Mouse (Mus musculus): Measurements from ENCODE around the gene Kirrel3. TPM values are rescaled to one million over a fixed set of nuclear protein-coding genes. Genes with fewer than 3 reads are reported as not detected.

Gene Kirrel3
- polyA plus RNA-seq, 1 experiment from 2014 or later = 4.0 TPM

DNA sequence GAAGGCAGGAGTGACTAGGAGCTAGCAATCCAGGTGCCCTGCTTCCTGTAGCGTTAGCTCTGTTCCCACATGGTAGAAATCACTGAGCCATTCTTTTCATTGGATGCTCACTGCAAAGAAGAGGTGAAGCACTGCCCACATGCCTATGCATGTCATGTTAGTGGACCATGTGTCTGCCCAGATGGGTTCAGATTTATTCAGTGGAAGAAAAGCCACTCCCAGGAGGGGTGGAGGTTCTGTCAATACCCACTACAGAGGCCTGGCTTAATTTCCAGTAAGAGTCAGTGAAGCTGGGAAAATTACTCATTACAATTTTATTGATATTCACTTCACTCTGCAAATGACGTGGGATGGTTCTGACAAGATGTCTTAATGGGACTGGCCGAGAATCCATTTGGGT lies 134.2 kb downstream of the Kirrel3 start:
- Histone ChIP-seq H3K4me1 (no peaks in the 10 kb centered on the region), H3K27me3 (ENCODE audit: low read depth, poor library complexity, severe bottlenecking) (no peaks in the 10 kb centered on the region), H3K4me3 (no peak overlapping the region), H3K27ac (replicated peaks) (no peak overlapping the region), H3K36me3 (no peaks in the 10 kb centered on the region), H3K9me3 (replicated peaks) (no peaks in the 10 kb centered on the region)
- 86% methylated on average over 3 of the region's 3 CpGs for WGBS
- DNase-seq (ENCODE audit: low spot score) = no peak

GRCm38 (mm10) chr9:34623526-34623925 lies 137.8 kb downstream of the Kirrel3 start:
- no peaks in the 10 kb centered on the region for H3K4me1 ChIP-seq
- 92% methylated on average over 5 of the region's 5 CpGs for WGBS
- H3K27ac ChIP-seq (replicated peaks) = no peak overlapping the region
- no peaks in the 10 kb centered on the region for H3K36me3 ChIP-seq
- H3K4me3 ChIP-seq = no peak overlapping the region
- no peaks in the 10 kb centered on the region for H3K9me3 ChIP-seq (replicated peaks)
- no peak for DNase-seq (ENCODE audit: low spot score)
- no peaks in the 10 kb centered on the region for H3K27me3 ChIP-seq (ENCODE audit: low read depth, poor library complexity, severe bottlenecking)

GRCm38 (mm10) chr9:34624021-34624420 lies 138.3 kb downstream of the Kirrel3 start:
- no peaks in the 10 kb centered on the region for H3K4me1 ChIP-seq
- 63% methylated on average over 2 of the region's 2 CpGs for WGBS
- no peaks in the 10 kb centered on the region for H3K9me3 ChIP-seq (replicated peaks)
- no peak overlapping the region for H3K4me3 ChIP-seq
- H3K27me3 ChIP-seq (ENCODE audit: low read depth, poor library complexity, severe bottlenecking) = no peaks in the 10 kb centered on the region
- DNase-seq (ENCODE audit: low spot score) = no peak
- no peaks in the 10 kb centered on the region for H3K36me3 ChIP-seq
- no peak overlapping the region for H3K27ac ChIP-seq (replicated peaks)

- H3K9me3 ChIP-seq (replicated peaks) = no peaks in the 10 kb centered on the region
- H3K36me3 ChIP-seq = no peaks in the 10 kb centered on the region
- H3K27ac ChIP-seq (replicated peaks) = no peak overlapping the region
- H3K27me3 ChIP-seq (ENCODE audit: low read depth, poor library complexity, severe bottlenecking) = no peaks in the 10 kb centered on the region
- no peak overlapping the region for H3K4me3 ChIP-seq
- WGBS = 89% methylated on average over 3 of the region's 3 CpGs
- H3K4me1 ChIP-seq = no peaks in the 10 kb centered on the region
- DNase-seq (ENCODE audit: low spot score) = no peak
Measured at GRCm38 (mm10) chr9:34628841-34629240, 143.1 kb downstream of the Kirrel3 start.

DNA sequence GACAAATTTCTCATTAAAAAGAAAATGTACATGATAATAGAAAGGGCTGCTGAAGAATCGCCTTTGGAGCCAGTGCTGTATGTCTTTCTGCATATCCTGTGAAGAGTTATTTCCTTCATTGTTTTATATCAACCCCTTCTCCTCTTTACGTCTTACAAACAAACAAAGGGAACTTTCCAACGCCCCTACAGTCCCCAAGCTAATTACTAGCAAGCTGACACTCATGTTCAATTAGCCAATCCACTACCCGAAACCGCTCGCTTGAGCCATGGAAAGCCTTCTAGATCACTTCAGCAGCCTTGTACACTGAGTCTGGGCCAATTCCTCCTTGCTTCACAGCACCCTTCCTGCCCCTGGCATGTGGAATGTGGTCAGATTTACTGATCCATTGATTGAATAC lies 150.0 kb downstream of the Kirrel3 start:
- 88% methylated on average over 6 of the region's 6 CpGs for WGBS
- Histone ChIP-seq H3K27me3 (ENCODE audit: low read depth, poor library complexity, severe bottlenecking) (no peaks in the 10 kb centered on the region), H3K4me1 (no peaks in the 10 kb centered on the region), H3K36me3 (no peaks in the 10 kb centered on the region), H3K27ac (replicated peaks) (no peak overlapping the region), H3K4me3 (no peak overlapping the region), H3K9me3 (replicated peaks) (no peaks in the 10 kb centered on the region; the same call in 1 of the 2 replicates)
- DNase-seq (ENCODE audit: low spot score) = no peak

DNA sequence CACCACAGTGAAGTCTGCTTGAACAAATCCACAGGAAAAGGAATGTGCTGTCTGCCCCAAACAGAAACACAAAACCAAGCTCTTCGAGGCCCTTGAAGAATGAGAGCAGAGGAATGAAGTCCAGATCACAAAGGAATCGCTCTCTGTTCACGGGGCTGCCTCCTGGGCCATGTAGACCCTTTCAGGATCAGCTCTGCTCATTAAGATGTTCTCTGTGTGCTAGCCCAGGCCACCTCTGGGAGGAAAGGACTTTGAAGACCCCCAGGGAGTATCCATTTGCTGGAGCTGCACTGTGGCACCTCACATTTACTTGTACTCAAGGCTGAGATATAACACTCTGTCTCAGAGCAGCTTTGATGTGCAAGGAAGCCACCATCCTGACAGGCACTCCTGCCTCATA lies 158.2 kb downstream of the Kirrel3 start:
- DNase-seq (ENCODE audit: low spot score) = no peak
- 23% methylated on average over 3 of the region's 3 CpGs for WGBS
- Histone ChIP-seq H3K36me3 (no peaks in the 10 kb centered on the region), H3K27me3 (ENCODE audit: low read depth, poor library complexity, severe bottlenecking) (no peaks in the 10 kb centered on the region), H3K27ac (replicated peaks) (peak overlapping the region; percentile 19; the same call in 1 of the 2 replicates), H3K4me3 (no peak overlapping the region), H3K4me1 (peaks cover 17% of the 10 kb centered on the region), H3K9me3 (replicated peaks) (no peaks in the 10 kb centered on the region; the same call in 1 of the 2 replicates)

GRCm38 (mm10) chr9:34644392-34644791 lies 158.7 kb downstream of the Kirrel3 start:
- DNase-seq (ENCODE audit: low spot score) = no peak
- Histone ChIP-seq H3K27me3 (ENCODE audit: low read depth, poor library complexity, severe bottlenecking) (no peaks in the 10 kb centered on the region), H3K9me3 (replicated peaks) (no peaks in the 10 kb centered on the region; the same call in 1 of the 2 replicates), H3K36me3 (no peaks in the 10 kb centered on the region), H3K27ac (replicated peaks) (no peak overlapping the region), H3K4me3 (no peak overlapping the region), H3K4me1 (peaks cover 17% of the 10 kb centered on the region)
- WGBS = 75% methylated on average over 8 of the region's 8 CpGs

DNA sequence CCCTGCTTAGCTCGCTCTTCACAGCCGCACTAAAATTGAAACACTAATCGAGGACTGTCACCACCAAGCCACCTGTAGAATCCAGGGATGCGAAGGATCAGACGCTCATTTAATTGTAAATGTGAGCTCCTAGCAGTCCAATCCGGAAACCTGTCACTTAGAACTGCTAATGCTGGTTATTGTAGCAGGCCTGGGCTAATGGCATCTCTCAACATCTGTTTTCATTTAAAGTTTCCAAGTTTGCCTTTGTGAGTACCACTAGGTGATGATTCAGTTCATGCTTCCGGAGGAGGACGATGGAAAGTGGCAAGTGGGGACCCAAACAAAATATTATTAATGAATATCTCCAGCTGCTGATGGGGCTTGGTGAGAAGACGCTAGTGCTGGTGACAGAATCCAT lies 161.1 kb downstream of the Kirrel3 start:
- WGBS = 86% methylated on average over 9 of the region's 9 CpGs
- H3K9me3 ChIP-seq (replicated peaks) = no peaks in the 10 kb centered on the region
- peaks cover 17% of the 10 kb centered on the region for H3K4me1 ChIP-seq
- no peak overlapping the region for H3K27ac ChIP-seq (replicated peaks)
- H3K36me3 ChIP-seq = no peaks in the 10 kb centered on the region
- DNase-seq (ENCODE audit: low spot score) = no peak
- no peaks in the 10 kb centered on the region for H3K27me3 ChIP-seq (ENCODE audit: low read depth, poor library complexity, severe bottlenecking)
- no peak overlapping the region for H3K4me3 ChIP-seq

- Histone ChIP-seq H3K9me3 (replicated peaks) (no peaks in the 10 kb centered on the region), H3K4me1 (no peaks in the 10 kb centered on the region), H3K4me3 (no peak overlapping the region), H3K27me3 (ENCODE audit: low read depth, poor library complexity, severe bottlenecking) (no peaks in the 10 kb centered on the region), H3K27ac (replicated peaks) (no peak overlapping the region), H3K36me3 (no peaks in the 10 kb centered on the region)
- WGBS = 64% methylated on average over 3 of the region's 3 CpGs
- DNase-seq (ENCODE audit: low spot score) = no peak
Measured at GRCm38 (mm10) chr9:34652278-34652677, 166.6 kb downstream of the Kirrel3 start.

- no peaks in the 10 kb centered on the region for H3K27me3 ChIP-seq (ENCODE audit: low read depth, poor library complexity, severe bottlenecking)
- H3K36me3 ChIP-seq = no peaks in the 10 kb centered on the region
- no peaks in the 10 kb centered on the region for H3K9me3 ChIP-seq (replicated peaks)
- WGBS = 93% methylated on average over 1 of the region's 1 CpGs
- no peak for DNase-seq (ENCODE audit: low spot score)
- H3K4me1 ChIP-seq = no peaks in the 10 kb centered on the region
- no peak overlapping the region for H3K27ac ChIP-seq (replicated peaks)
- no peak overlapping the region for H3K4me3 ChIP-seq
Measured at GRCm38 (mm10) chr9:34653141-34653540, 167.4 kb downstream of the Kirrel3 start.

DNA sequence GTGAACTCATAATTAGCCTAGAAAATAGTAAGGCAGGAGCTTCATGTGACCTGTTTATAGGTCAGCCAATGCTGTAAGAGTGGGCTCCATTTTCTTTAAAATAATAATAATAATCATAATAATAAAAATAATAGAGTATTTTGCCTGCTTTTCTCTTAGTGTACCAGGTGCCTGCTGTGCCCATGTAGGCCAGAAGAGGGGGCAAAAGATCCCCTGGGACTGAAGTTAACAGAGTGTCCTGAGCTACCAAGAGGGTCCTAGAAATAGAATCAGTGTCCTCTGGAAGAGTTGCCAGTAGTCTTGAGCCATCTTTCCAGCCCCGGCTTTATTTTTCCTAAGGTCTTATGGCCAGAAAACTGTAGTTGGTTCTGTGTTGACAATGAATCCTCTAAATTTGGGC lies 174.9 kb downstream of the Kirrel3 start:
- no peak overlapping the region for H3K27ac ChIP-seq (replicated peaks)

DNA sequence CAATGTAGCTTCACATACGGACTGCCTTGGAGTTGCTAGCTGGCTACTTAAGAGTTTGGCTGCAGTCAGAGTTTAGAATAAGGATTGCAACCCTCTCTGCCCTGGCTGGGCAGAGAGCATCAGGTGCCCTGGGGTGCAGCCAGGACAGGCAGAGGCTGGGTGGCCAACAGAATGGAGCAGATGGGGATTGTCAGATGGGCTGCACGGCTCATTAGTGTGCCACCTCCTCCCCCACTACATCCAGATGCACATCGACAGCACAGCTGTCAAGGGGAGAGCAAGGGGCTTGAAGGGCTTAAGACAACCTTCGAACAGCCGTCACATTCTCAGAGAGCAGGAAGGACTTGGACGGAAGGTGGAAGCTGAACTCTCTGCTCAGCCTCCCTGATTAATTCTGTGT lies 177.7 kb downstream of the Kirrel3 start:
- no peaks in the 10 kb centered on the region for H3K36me3 ChIP-seq
- no peak for DNase-seq (ENCODE audit: low spot score)
- no peaks in the 10 kb centered on the region for H3K9me3 ChIP-seq (replicated peaks)
- 54% methylated on average over 6 of the region's 6 CpGs for WGBS
- no peak overlapping the region for H3K4me3 ChIP-seq
- peaks cover 13% of the 10 kb centered on the region for H3K4me1 ChIP-seq
- no peak overlapping the region for H3K27ac ChIP-seq (replicated peaks)
- no peaks in the 10 kb centered on the region for H3K27me3 ChIP-seq (ENCODE audit: low read depth, poor library complexity, severe bottlenecking)

More for the DNA sequence above, 174.9 kb downstream of the Kirrel3 start:
- WGBS = 68% methylated on average over 1 of the region's 1 CpGs
- Histone ChIP-seq H3K27me3 (ENCODE audit: low read depth, poor library complexity, severe bottlenecking) (no peaks in the 10 kb centered on the region), H3K4me3 (no peak overlapping the region), H3K9me3 (replicated peaks) (no peaks in the 10 kb centered on the region), H3K4me1 (peaks cover 13% of the 10 kb centered on the region), H3K36me3 (no peaks in the 10 kb centered on the region)
- DNase-seq (ENCODE audit: low spot score) = no peak

DNA sequence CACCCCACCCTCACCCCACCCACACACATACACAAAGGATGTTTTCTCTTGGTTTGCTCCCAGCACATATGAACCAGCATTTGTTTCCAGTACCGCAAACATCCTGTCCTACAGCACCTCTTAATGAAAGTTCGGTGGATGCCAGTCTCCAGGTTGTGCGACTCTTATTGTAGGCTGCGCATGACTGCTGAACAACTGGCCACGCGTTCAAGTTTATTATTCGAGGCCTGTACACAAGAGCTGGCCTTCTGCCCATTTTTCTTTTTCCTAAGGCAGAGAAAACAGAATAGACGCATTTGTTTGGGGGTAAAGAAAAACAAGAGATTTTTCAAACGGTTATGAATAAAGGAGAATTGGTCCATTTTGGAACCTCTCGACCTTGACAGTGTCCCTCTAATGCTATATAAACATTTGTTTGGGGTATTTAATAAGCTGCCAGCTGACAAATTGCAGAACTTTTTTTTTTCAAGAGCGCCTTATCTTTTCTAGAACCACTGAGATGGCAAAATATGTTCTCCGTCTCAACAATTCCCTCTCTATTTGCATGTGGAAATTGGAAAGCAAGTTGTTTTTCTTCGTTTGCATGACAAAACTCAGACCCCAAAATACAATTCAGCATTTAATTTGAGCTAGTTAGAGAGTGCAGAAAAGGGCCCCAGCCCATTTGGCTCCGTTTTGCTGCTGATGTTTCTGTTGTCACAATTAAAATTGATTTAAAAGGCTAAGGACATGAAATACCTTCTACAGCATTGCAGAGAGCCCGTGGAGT lies 179.9 kb downstream of the Kirrel3 start:
- H3K27ac ChIP-seq (replicated peaks) = no peak overlapping the region
- H3K4me1 ChIP-seq = peaks cover 13% of the 10 kb centered on the region
- no peaks in the 10 kb centered on the region for H3K27me3 ChIP-seq (ENCODE audit: low read depth, poor library complexity, severe bottlenecking)
- DNase-seq (ENCODE audit: low spot score) = no peak
- WGBS = 85% methylated on average over 15 of the region's 15 CpGs
- H3K4me3 ChIP-seq = no peak overlapping the region
- no peaks in the 10 kb centered on the region for H3K36me3 ChIP-seq
- H3K9me3 ChIP-seq (replicated peaks) = no peaks in the 10 kb centered on the region
